Mouse (Mus musculus) limb, embryonic 12.5 days (tissue): ENCODE measurements around the gene Ttc30a1. TPM values are rescaled to one million over a fixed set of nuclear protein-coding genes. Genes with fewer than 3 reads are reported as not detected.

ENCODE experiments used
- ATAC-seq: fragments of 200-750 bp; cut with Nextera tagmentation; 2 replicates; pipeline ENCODE4 v1.8.0; 2017; ENCODE audit warnings: low read depth, moderate TSS enrichment; ENCODE audit not compliant: insufficient number of reproducible peaks, insufficient read depth, low FRiP score, low TSS enrichment
- H3K27ac ChIP-seq: fragments of 300-500 bp; sonication (generic); 2 replicates; pipeline ENCODE4 v1.5.1; 2016; ENCODE audit warnings: mild to moderate bottlenecking, moderate library complexity
- H3K27me3 ChIP-seq: fragments of 300-500 bp; sonication (generic); 2 replicates; pipeline ENCODE4 v1.6.1; 2016; ENCODE audit warnings: mild to moderate bottlenecking, moderate library complexity
- H3K36me3 ChIP-seq: fragments of 300-500 bp; sonication (generic); 2 replicates; pipeline ENCODE4 v1.6.1; 2016; ENCODE audit warnings: mild to moderate bottlenecking, moderate library complexity
- H3K4me1 ChIP-seq: fragments of 300-500 bp; sonication (generic); replicated peaks from 2 replicates; pipeline ENCODE4 v1.6.1; 2016
- H3K4me2 ChIP-seq: fragments of 300-500 bp; sonication (generic); 2 replicates; pipeline ENCODE4 v1.6.1; 2016; ENCODE audit warnings: mild to moderate bottlenecking, moderate library complexity
- H3K4me3 ChIP-seq: fragments of 300-500 bp; sonication (generic); replicated peaks from 2 replicates; pipeline ENCODE4 v1.5.1; 2016; ENCODE audit warnings: mild to moderate bottlenecking
- H3K9ac ChIP-seq: fragments of 300-500 bp; sonication (generic); replicated peaks from 2 replicates; pipeline ENCODE4 v1.6.1; 2016; ENCODE audit warnings: mild to moderate bottlenecking, moderate library complexity
- H3K9me3 ChIP-seq: fragments of 300-500 bp; sonication (generic); 2 replicates; pipeline ENCODE4 v1.6.1; 2016; ENCODE audit warnings: mild to moderate bottlenecking, moderate library complexity
- WGBS: fragments of 180-500 bp; shearing (Covaris S2); methylation state at CpG from one replicate; pipeline ENCODE4 v1.1.7; 2016; 5-methylcytosine and 5-hydroxymethylcytosine counted together
- polyA plus RNA-seq: library from polyadenylated mRNA; unstranded; fragments of >200 nt; fragmentation: Nextera tagmentation; extraction: Ambion mirVana; gene quantifications from 2 replicates; pipeline ENCODE4 v1.2.1, GENCODE M21; 2016

Gene Ttc30a1
- polyA plus RNA-seq, 1 experiment from 2014 or later: 10.0 TPM

- no peaks in the 10 kb centered on the region for H3K9me3 ChIP-seq
- H3K4me1 ChIP-seq: peaks cover 15% of the 10 kb centered on the region
- ATAC-seq: no peak
- H3K4me3 ChIP-seq: no peak overlapping the region
- 0 out of 2 replicates have a peak overlapping the region, but pooled peaks have one; percentile 42 for H3K27ac ChIP-seq
- H3K36me3 ChIP-seq: no peaks in the 10 kb centered on the region
- no peak overlapping the region for H3K9ac ChIP-seq
- WGBS: 26% methylated on average over 8 of the region's 8 CpGs
- H3K4me2 ChIP-seq: no peak overlapping the region
- H3K27me3 ChIP-seq: no peaks in the 10 kb centered on the region
These were observed 16.9 kb upstream of the Ttc30a1 start for GRCm38 (mm10) chr2:75998692-75999091.

- H3K9me3 ChIP-seq: no peaks in the 10 kb centered on the region
- H3K9ac ChIP-seq: no peak overlapping the region
- H3K4me2 ChIP-seq: no peak overlapping the region
- WGBS: 43% methylated on average over 12 of the region's 12 CpGs
- H3K4me1 ChIP-seq: peaks cover 12% of the 10 kb centered on the region
- H3K27me3 ChIP-seq: no peaks in the 10 kb centered on the region
- no peaks in the 10 kb centered on the region for H3K36me3 ChIP-seq
- H3K4me3 ChIP-seq: no peak overlapping the region
- no peak overlapping the region for H3K27ac ChIP-seq
- ATAC-seq: no peak
These were observed 16.0 kb upstream of the Ttc30a1 start for GRCm38 (mm10) chr2:75997726-75998125.

- Histone ChIP-seq H3K4me2 (no peak overlapping the region), H3K9me3 (no peaks in the 10 kb centered on the region), H3K4me3 (no peak overlapping the region), H3K36me3 (no peaks in the 10 kb centered on the region), H3K27me3 (no peaks in the 10 kb centered on the region), H3K9ac (no peak overlapping the region), H3K27ac (no peak overlapping the region), H3K4me1 (peaks cover 40% of the 10 kb centered on the region)
- WGBS: 93% methylated on average over 11 of the region's 11 CpGs
- ATAC-seq: no peak
These were observed 13.1 kb upstream of the Ttc30a1 start for GRCm38 (mm10) chr2:75994841-75995240.

GRCm38 (mm10) chr2:75991581-75992205 is 9.9 kb upstream of the Ttc30a1 start:
- Histone ChIP-seq H3K9ac (no peak overlapping the region), H3K4me3 (no peak overlapping the region), H3K4me2 (no peak overlapping the region; the same call in 1 of the 2 replicates), H3K36me3 (no peaks in the 10 kb centered on the region), H3K4me1 (peaks cover 59% of the 10 kb centered on the region), H3K27ac (peak overlapping the region; percentile 73), H3K9me3 (no peaks in the 10 kb centered on the region), H3K27me3 (no peaks in the 10 kb centered on the region)
- WGBS: 7% methylated on average over 6 of the region's 6 CpGs
- peak; percentile 46; the same call in 1 of the 2 replicates for ATAC-seq

GRCm38 (mm10) chr2:75990885-75991539 is 9.2 kb upstream of the Ttc30a1 start:
- Histone ChIP-seq H3K9me3 (no peaks in the 10 kb centered on the region), H3K9ac (no peak overlapping the region), H3K4me1 (peaks cover 64% of the 10 kb centered on the region), H3K4me2 (no peak overlapping the region), H3K4me3 (no peak overlapping the region), H3K27ac (peak overlapping the region; percentile 80), H3K27me3 (no peaks in the 10 kb centered on the region), H3K36me3 (no peaks in the 10 kb centered on the region)
- 47% methylated on average over 13 of the region's 13 CpGs for WGBS
- no peak for ATAC-seq

- Histone ChIP-seq H3K9me3 (no peaks in the 10 kb centered on the region), H3K4me3 (no peak overlapping the region), H3K27ac (peak overlapping the region; percentile 80), H3K4me1 (peaks cover 68% of the 10 kb centered on the region), H3K4me2 (peak overlapping the region; percentile 8; the same call in 1 of the 2 replicates), H3K27me3 (no peaks in the 10 kb centered on the region), H3K36me3 (no peaks in the 10 kb centered on the region), H3K9ac (no peak overlapping the region)
- ATAC-seq: no peak
- WGBS: 52% methylated on average over 4 of the region's 4 CpGs
These were observed 7.9 kb upstream of the Ttc30a1 start for GRCm38 (mm10) chr2:75989694-75990093.

- Histone ChIP-seq H3K9ac (no peak overlapping the region), H3K4me1 (peaks cover 68% of the 10 kb centered on the region), H3K27ac (peak overlapping the region; percentile 80), H3K4me3 (no peak overlapping the region), H3K27me3 (no peaks in the 10 kb centered on the region), H3K36me3 (no peaks in the 10 kb centered on the region), H3K9me3 (no peaks in the 10 kb centered on the region), H3K4me2 (peak overlapping the region; percentile 21)
- 21% methylated on average over 7 of the region's 7 CpGs for WGBS
- no peak for ATAC-seq
These were observed 7.1 kb upstream of the Ttc30a1 start for GRCm38 (mm10) chr2:75988779-75989363.

- Histone ChIP-seq H3K4me1 (peaks cover 68% of the 10 kb centered on the region), H3K4me2 (peak overlapping the region; percentile 21), H3K27ac (peak overlapping the region; percentile 80), H3K4me3 (no peak overlapping the region), H3K9ac (no peak overlapping the region), H3K36me3 (no peaks in the 10 kb centered on the region), H3K27me3 (no peaks in the 10 kb centered on the region), H3K9me3 (no peaks in the 10 kb centered on the region)
- peak; percentile 18; the same call in 1 of the 2 replicates for ATAC-seq
- WGBS: 23% methylated on average over 4 of the region's 4 CpGs
These were observed 6.6 kb upstream of the Ttc30a1 start for GRCm38 (mm10) chr2:75988378-75988777.

- no peaks in the 10 kb centered on the region for H3K27me3 ChIP-seq
- no peak for ATAC-seq
- peak overlapping the region; percentile 80 for H3K27ac ChIP-seq
- H3K4me1 ChIP-seq: peaks cover 68% of the 10 kb centered on the region
- no peaks in the 10 kb centered on the region for H3K9me3 ChIP-seq
- no peaks in the 10 kb centered on the region for H3K36me3 ChIP-seq
- no peak overlapping the region for H3K4me2 ChIP-seq
- H3K9ac ChIP-seq: no peak overlapping the region
- 68% methylated on average over 9 of the region's 9 CpGs for WGBS
- no peak overlapping the region for H3K4me3 ChIP-seq
These were observed 6.0 kb upstream of the Ttc30a1 start for GRCm38 (mm10) chr2:75987739-75988138.

- Histone ChIP-seq H3K4me2 (no peak overlapping the region), H3K27me3 (no peaks in the 10 kb centered on the region), H3K9me3 (no peaks in the 10 kb centered on the region), H3K9ac (no peak overlapping the region), H3K4me3 (no peak overlapping the region), H3K27ac (0 out of 2 replicates have a peak overlapping the region, but pooled peaks have one; percentile 20), H3K36me3 (no peaks in the 10 kb centered on the region), H3K4me1 (peaks cover 42% of the 10 kb centered on the region)
- ATAC-seq: no peak
- WGBS: 8% methylated on average over 2 of the region's 2 CpGs
These were observed 3.4 kb upstream of the Ttc30a1 start for GRCm38 (mm10) chr2:75985124-75985523.

- Histone ChIP-seq H3K4me3 (no peak overlapping the region), H3K9ac (no peak overlapping the region), H3K27me3 (no peaks in the 10 kb centered on the region), H3K27ac (no peak overlapping the region), H3K4me1 (peaks cover 30% of the 10 kb centered on the region), H3K4me2 (no peak overlapping the region), H3K9me3 (no peaks in the 10 kb centered on the region), H3K36me3 (no peaks in the 10 kb centered on the region)
- no peak for ATAC-seq
- 84% methylated on average over 3 of the region's 3 CpGs for WGBS
These were observed 2.1 kb upstream of the Ttc30a1 start for GRCm38 (mm10) chr2:75983847-75984246.
